ENCODE assay signal across 20 mouse cellular contexts in genomic region chr7:64891139-64891538, GRCm38 (mm10). TPM values are rescaled to one million over a fixed set of nuclear protein-coding genes. Genes with fewer than 3 reads are reported as not detected.
DNase-seq lines count a peak whose midpoint lies in the region; ATAC-seq lines count a peak whose summit lies in the region.
"Had no signal": no experiment of that assay in that cellular context is flagged by ENCODE, and none has a peak within 500 bp of the region (broad histone marks: within the 10 kb centered on the region; RNA-seq: fewer than 3 reads in every experiment).

No protein-coding gene starts in this region.

- intact Hi-C loops in left cerebral cortex, postnatal 14 days (cut with DNase I): no loop called here

- H3K36me3 ChIP-seq in embryonic facial prominence, embryonic 12.5 days: no peaks in the 10 kb centered on the region
- no peaks in the 10 kb centered on the region for H3K36me3 ChIP-seq in heart, embryonic 13.5 days
- H3K36me3 ChIP-seq in forebrain, embryonic 14.5 days (ENCODE audit: control insufficient read depth, insufficient read depth, low read length): no peaks in the 10 kb centered on the region
- H3K36me3 ChIP-seq: midbrain, embryonic 12.5 days; neural tube, embryonic 13.5 days; stomach, embryonic 15.5 days had no signal

- no peak overlapping the region for H3K4me2 ChIP-seq in embryonic facial prominence, embryonic 12.5 days (replicated peaks)
- no peak overlapping the region for H3K4me2 ChIP-seq in heart, embryonic 13.5 days
- H3K4me2 ChIP-seq in forebrain, embryonic 14.5 days (ENCODE audit: low read length): no peak overlapping the region
- H3K4me2 ChIP-seq: hindbrain, embryonic 14.5 days; midbrain, embryonic 12.5 days; neural tube, embryonic 13.5 days; stomach, embryonic 15.5 days had no signal

- no peaks in the 10 kb centered on the region for H3K27me3 ChIP-seq in embryonic facial prominence, embryonic 12.5 days
- H3K27me3 ChIP-seq in heart, embryonic 13.5 days (replicated peaks): no peaks in the 10 kb centered on the region
- H3K27me3 ChIP-seq in forebrain, embryonic 14.5 days (replicated peaks; ENCODE audit: control insufficient read depth, insufficient read depth, low read length): no peaks in the 10 kb centered on the region
- H3K27me3 ChIP-seq: midbrain, embryonic 12.5 days; neural tube, embryonic 13.5 days; stomach, embryonic 15.5 days had no signal

- DNase-seq in gastrocnemius, adult 18-20 months (ENCODE audit: low spot score): peak; percentile 59
- no peak for DNase-seq in gastrocnemius, postnatal 10 days
- DNase-seq in adipocyte (ENCODE audit: low spot score): peak; percentile 35
- DNase-seq in left cerebral cortex, postnatal 14 days (ENCODE audit: low spot score in 2 of 2): no peak
- no peak for DNase-seq in forebrain, embryonic 14.5 days (ENCODE audit: low spot score)
- no peak for DNase-seq in frontal cortex, postnatal 36 days (ENCODE audit: low spot score in 2 of 2)
- DNase-seq: B cell, adult 2 months; cerebellum, postnatal 10 days; kidney, adult 8-10 months; lung, postnatal 14 days; right cerebral cortex, postnatal 14 days; thymus, postnatal 4 days had no signal

- no peak overlapping the region for H3K4me3 ChIP-seq in embryonic facial prominence, embryonic 12.5 days
- no peak overlapping the region for H3K4me3 ChIP-seq in heart, embryonic 13.5 days
- H3K4me3 ChIP-seq in forebrain, embryonic 14.5 days (ENCODE audit: low read depth, low read length): no peak overlapping the region
- H3K4me3 ChIP-seq: erythroblast, embryonic 14.5 days; left cerebral cortex, adult 2 months; midbrain, embryonic 12.5 days; neural tube, embryonic 13.5 days; stomach, embryonic 15.5 days had no signal

- H3K4me1 ChIP-seq in embryonic facial prominence, embryonic 12.5 days: no peaks in the 10 kb centered on the region
- H3K4me1 ChIP-seq in heart, embryonic 13.5 days: peaks cover 20% of the 10 kb centered on the region
- H3K4me1 ChIP-seq in forebrain, embryonic 14.5 days (ENCODE audit: control insufficient read depth, insufficient read depth, low read length): no peaks in the 10 kb centered on the region
- H3K4me1 ChIP-seq: stomach, embryonic 15.5 days had no signal

- H3K9ac ChIP-seq in embryonic facial prominence, embryonic 12.5 days: no peak overlapping the region
- H3K9ac ChIP-seq in heart, embryonic 13.5 days: no peak overlapping the region
- no peak overlapping the region for H3K9ac ChIP-seq in forebrain, embryonic 14.5 days (ENCODE audit: low read length)
- H3K9ac ChIP-seq: hindbrain, embryonic 14.5 days; midbrain, embryonic 12.5 days; neural tube, embryonic 13.5 days; stomach, embryonic 15.5 days had no signal

- H3K27ac ChIP-seq in embryonic facial prominence, embryonic 12.5 days: no peak overlapping the region
- peak overlapping the region; percentile 70 for H3K27ac ChIP-seq in heart, embryonic 13.5 days (replicated peaks)
- H3K27ac ChIP-seq in forebrain, embryonic 14.5 days (ENCODE audit: low read depth, low read length): no peak overlapping the region
- H3K27ac ChIP-seq: hindbrain, embryonic 14.5 days; left cerebral cortex, adult 2 months; midbrain, embryonic 12.5 days; neural tube, embryonic 13.5 days; stomach, embryonic 15.5 days had no signal

- ATAC-seq in embryonic facial prominence, embryonic 12.5 days (ENCODE audit: insufficient number of reproducible peaks, insufficient read depth, low FRiP score, low TSS enrichment): peak; percentile 59; the same call in 1 of the 2 replicates
- no peak for ATAC-seq in heart, embryonic 13.5 days (ENCODE audit: extremely low read depth, insufficient number of reproducible peaks, low FRiP score, low TSS enrichment)
- no peak for ATAC-seq in forebrain, embryonic 14.5 days

- 58% methylated on average over 3 of the region's 3 CpGs for WGBS in embryonic facial prominence, embryonic 12.5 days
- WGBS in heart, embryonic 13.5 days: 39% methylated on average over 3 of the region's 3 CpGs
- 82% methylated on average over 3 of the region's 3 CpGs for WGBS in forebrain, embryonic 14.5 days

- H3K9me3 ChIP-seq in embryonic facial prominence, embryonic 12.5 days: no peaks in the 10 kb centered on the region
- no peaks in the 10 kb centered on the region for H3K9me3 ChIP-seq in heart, embryonic 13.5 days
- H3K9me3 ChIP-seq in forebrain, embryonic 14.5 days (replicated peaks; ENCODE audit: control insufficient read depth, low read length): no peaks in the 10 kb centered on the region
- H3K9me3 ChIP-seq: midbrain, embryonic 12.5 days; neural tube, embryonic 13.5 days; stomach, embryonic 15.5 days had no signal

RNA-seq across cellular contexts. Expression of gene Nsmce3, which starts 18.3 kb away (rescaled TPM):
- total RNA-seq in gastrocnemius, adult 18-20 months (2021): 1 to 10 TPM; 2.5 to 2.6 TPM
- total RNA-seq in gastrocnemius, postnatal 10 days (2021): 1 to 10 TPM; 3.8 to 4.4 TPM
- polyA plus RNA-seq in embryonic facial prominence, embryonic 12.5 days (2016; fragmentation: Nextera tagmentation; extraction: Ambion mirVana): 13.3 and 13.4 TPM in 2 replicates
- 8.0 and 8.1 TPM in 2 replicates for polyA plus RNA-seq in heart, embryonic 13.5 days (2015; fragmentation: Nextera tagmentation; extraction: Ambion mirVana)
- total RNA-seq in left cerebral cortex, postnatal 14 days (2021): 10 to 100 TPM; 14.5 TPM
- polyA plus RNA-seq in forebrain, embryonic 14.5 days (2014; fragmentation: Nextera tagmentation; extraction: Ambion mirVana): 10.8 and 10.9 TPM in 2 replicates

Comparison
In these comparisons a context has a peak if more than half of its experiments do, and no peak if none do; other contexts are left out.
1. DNase-seq: peak in gastrocnemius, adult 18-20 months (single experiment) and adipocyte (single experiment); none in gastrocnemius, postnatal 10 days (single experiment), left cerebral cortex, postnatal 14 days (0 of 2), forebrain, embryonic 14.5 days (single experiment) and frontal cortex, postnatal 36 days (0 of 2).